Mouse (Mus musculus): ENCODE measurements around the gene Vps4b. TPM values are rescaled to one million over a fixed set of nuclear protein-coding genes. Genes with fewer than 3 reads are reported as not detected.
"Not testable (repeated sequence)": the region's sequence is repeated elsewhere in the genome, so short reads cannot be mapped to it uniquely, and the experiment has no call there.

The Vps4b gene
- total RNA-seq, 4 experiments from 2014 or later, result 48.8 to 60.1 (median 57.2) TPM

DNA sequence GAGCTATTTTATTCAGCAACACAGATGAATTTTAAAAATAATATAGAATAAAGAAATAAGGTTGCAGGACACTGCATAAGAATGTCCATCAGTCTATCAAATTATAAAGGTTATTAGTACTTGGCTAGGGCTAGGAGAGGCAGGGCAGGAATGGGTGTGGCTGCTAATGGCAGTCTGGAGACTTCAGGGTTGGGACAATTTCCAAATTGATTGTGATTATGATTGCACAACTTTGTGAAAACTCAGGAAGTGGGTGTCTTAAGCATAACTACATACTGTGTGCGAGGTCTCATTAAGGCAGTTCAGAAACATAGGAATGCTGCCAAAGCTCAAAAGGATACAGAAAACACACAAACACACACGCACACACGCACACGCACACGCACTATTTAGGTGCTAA lies 44.5 kb downstream of the Vps4b start:
- DNase-seq (ENCODE audit: low spot score in 2 of 2), result no peak

GRCm38 (mm10) chr1:106750656-106751055 lies 45.9 kb downstream of the Vps4b start:
- DNase-seq (ENCODE audit: low spot score in 2 of 2), result no peak

- no peak for DNase-seq (ENCODE audit: low spot score in 2 of 2)
Observed at GRCm38 (mm10) chr1:106748555-106749315, 47.8 kb downstream of the Vps4b start.

GRCm38 (mm10) chr1:106742980-106743379 lies 53.5 kb downstream of the Vps4b start:
- DNase-seq (ENCODE audit: low spot score in 2 of 2), result no peak

- DNase-seq (ENCODE audit: low spot score in 2 of 2), result no peak
Observed at GRCm38 (mm10) chr1:106740735-106741134, 55.8 kb downstream of the Vps4b start.

GRCm38 (mm10) chr1:106739810-106740209 lies 56.7 kb downstream of the Vps4b start:
- no peak for DNase-seq (ENCODE audit: low spot score in 2 of 2)

GRCm38 (mm10) chr1:106738092-106738491 lies 58.4 kb downstream of the Vps4b start:
- DNase-seq (ENCODE audit: low spot score in 2 of 2), result no peak

DNA sequence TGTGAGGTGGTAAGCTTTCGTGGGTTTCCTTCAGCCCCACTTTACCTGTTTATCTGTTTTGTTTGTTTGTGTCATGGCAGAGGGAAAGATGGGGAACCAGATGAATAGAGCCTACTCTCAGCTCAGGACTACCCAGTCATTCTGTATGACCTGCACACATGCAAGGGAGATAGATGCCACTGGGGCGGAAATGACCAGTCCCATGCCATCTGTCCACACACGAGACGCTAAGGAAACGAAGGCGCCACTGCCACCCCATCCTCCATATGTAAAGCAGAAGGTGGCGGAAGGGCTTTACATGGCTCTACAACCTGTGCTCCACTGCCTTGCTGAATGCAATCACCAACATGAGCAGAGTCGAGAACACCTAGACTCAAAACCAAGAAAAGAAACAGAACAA lies 60.3 kb downstream of the Vps4b start:
- no peak for DNase-seq (ENCODE audit: low spot score in 2 of 2)

- DNase-seq (ENCODE audit: low spot score in 2 of 2), result no peak
Observed at GRCm38 (mm10) chr1:106735586-106735985, 60.9 kb downstream of the Vps4b start.

DNA sequence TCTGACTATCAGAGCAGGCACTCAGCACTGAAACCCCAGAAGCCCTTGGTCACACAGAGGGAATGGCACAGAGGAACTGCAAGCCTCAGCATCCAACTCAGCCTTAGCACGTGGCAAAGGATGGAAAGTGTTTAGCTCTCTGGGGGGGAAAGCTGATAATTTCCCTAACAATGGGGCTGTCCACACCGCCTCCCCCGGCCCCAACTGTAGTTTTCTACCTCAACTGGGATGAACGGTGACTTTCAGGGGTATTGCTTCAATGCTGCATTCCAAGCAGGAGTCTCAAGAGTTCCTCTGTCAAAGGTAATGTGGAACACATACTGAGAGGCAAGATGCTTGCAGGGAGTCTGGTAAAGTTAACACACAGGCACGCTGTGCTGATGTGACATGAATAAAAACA lies 74.5 kb downstream of the Vps4b start:
- no peak for DNase-seq (ENCODE audit: low spot score in 2 of 2)

DNA sequence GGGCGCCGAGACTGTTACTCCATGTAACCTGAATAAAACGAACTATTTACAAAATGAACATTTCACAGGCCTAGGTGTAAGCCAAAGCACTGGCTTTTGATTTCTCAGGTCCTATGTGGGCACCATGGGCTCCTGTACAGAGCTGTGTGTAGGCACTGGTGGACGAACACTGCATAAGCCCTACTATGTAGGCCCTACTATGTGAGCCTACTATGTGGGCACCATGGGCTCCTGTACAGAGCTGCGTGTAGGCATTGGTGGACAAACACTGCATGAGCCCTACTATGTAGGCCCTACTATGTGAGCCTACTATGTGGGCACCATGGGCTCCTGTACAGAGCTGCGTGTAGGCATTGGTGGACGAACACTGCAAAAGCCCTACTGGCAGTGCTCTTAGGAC lies 78.8 kb downstream of the Vps4b start:
- not testable (repeated sequence) for DNase-seq (ENCODE audit: low spot score in 2 of 2)

GRCm38 (mm10) chr1:106717071-106717601 lies 79.4 kb downstream of the Vps4b start:
- peak; percentile 36 to 71 for DNase-seq (ENCODE audit: low spot score in 2 of 2)

DNA sequence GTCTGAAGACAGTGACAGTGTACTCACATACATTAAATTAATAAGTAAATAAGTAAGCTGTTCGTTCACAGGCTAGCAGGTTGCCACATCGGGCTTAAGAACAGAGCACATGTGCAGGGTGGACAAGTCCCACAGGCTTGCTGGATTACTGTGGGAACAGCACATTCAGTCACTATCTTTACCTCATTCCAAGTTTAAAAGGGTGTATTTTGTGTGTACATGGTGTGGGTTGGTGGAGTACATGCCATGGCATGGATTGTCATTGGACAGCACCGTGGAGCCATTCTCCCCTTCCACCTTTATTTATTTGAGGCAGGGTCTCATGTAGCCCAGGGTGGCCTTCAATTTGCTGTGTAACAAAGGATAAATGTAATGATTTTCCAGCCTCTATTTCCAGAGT lies 80.4 kb downstream of the Vps4b start:
- DNase-seq (ENCODE audit: low spot score in 2 of 2), result no peak

DNA sequence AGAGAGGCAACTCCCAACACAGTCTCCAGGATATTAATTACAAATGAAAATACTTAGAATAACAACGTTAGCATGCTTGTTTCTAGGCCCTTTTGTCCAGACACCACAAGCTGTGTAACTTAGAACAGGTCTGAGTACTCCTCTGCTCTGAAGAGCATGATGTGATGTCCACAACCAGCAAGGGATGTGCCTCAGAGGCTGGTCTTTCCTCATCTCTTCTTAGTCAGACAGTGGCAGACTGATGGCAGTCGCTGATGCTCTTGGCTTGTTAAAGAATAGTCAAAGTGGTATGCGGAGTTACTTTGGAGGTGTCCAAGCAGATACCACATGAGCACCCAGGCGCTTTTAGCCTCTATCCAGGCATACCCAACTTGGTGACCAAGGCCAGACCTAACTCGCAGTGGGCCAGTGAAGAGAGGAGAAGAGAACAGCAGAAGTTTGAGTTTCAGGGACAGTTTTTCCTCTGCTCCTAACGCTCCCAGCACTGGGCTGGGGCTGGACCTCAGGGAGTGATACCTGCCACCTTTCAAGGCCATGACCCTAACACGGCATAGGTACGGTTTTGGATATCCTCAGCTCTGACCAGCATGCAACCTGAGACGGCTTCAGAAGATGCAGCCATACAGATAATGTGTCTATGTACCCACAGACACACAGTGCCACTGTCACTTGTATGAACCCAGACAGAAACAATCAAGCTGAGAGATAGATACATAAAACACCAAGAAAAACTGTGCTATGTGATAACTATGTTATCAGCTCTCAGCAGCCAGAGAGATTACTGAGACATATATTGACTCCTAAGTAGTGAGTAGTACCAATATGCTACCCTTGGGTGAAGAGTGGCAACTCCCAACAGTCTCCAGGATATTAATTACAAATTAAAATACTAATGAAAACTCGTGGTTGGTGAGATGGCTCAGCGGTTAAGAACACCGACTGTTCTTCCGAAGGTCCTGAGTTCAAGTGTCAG lies 81.1 kb downstream of the Vps4b start:
- no peak for DNase-seq (ENCODE audit: low spot score in 2 of 2)

- peak; percentile 27 to 35 for DNase-seq (ENCODE audit: low spot score in 2 of 2)
Observed at GRCm38 (mm10) chr1:106714530-106714981, 82.0 kb downstream of the Vps4b start.

Other genes with a start within 250 kb of the Vps4b start
- gene Bcl2, start 82.5 kb downstream of the Vps4b start, total RNA-seq (2022), result 10 to 100 TPM; 12.1 to 16.1 (median 13.3) TPM
- 10 to 100 TPM; 26.3 to 28.6 (median 28.1) TPM for gene Kdsr, start 37.0 kb downstream of the Vps4b start, total RNA-seq (2022)
- not detected for gene Serpinb5, start 64.4 kb upstream of the Vps4b start, total RNA-seq (2022)
- under 1 TPM in 2 of 4 experiments, not detected in 2; 0.21 to 0.30 TPM for gene Serpinb12, start 137.7 kb upstream of the Vps4b start, total RNA-seq (2022)
- gene Serpinb13, start 184.3 kb upstream of the Vps4b start, total RNA-seq (2022), result not detected